Mouse (Mus musculus) limb, embryonic 10.5 days (tissue): ENCODE measurements around the gene Pcsk4. TPM values are rescaled to one million over a fixed set of nuclear protein-coding genes. Genes with fewer than 3 reads are reported as not detected.

Experiments used
- microRNA-seq: library from miRNA; unstranded; fragments of <30 nt; microRNA quantifications from one replicate; pipeline ENCODE4, GENCODE M21; 2017
- polyA plus RNA-seq: library from polyadenylated mRNA; unstranded; fragments of >200 nt; fragmentation: Nextera tagmentation; extraction: Ambion mirVana; gene quantifications from 2 replicates; pipeline ENCODE4 v1.2.1, GENCODE M21; 2016

The Pcsk4 gene
- polyA plus RNA-seq, 1 experiment from 2014 or later: 6.3 TPM

Small RNA genes lying within 50 kb of the gene (microRNA-seq; reads per million reads assigned to microRNA genes)
- gene Mir6911: not detected

Other genes starting within 250 kb of the Pcsk4 start
- 17.1 and 18.4 TPM in 2 replicates for gene Sbno2, start 223.9 kb downstream of the Pcsk4 start, polyA plus RNA-seq
- gene Stk11, start 213.7 kb downstream of the Pcsk4 start, polyA plus RNA-seq: 16.1 and 17.0 TPM in 2 replicates
- 487 and 503 TPM in 2 replicates for gene Atp5d, start 190.9 kb downstream of the Pcsk4 start, polyA plus RNA-seq
- 3.3 and 4.7 TPM in 2 replicates for gene Cbarp, start 188.7 kb downstream of the Pcsk4 start, polyA plus RNA-seq
- 26.2 and 27.1 TPM in 2 replicates for gene Midn, start 181.2 kb downstream of the Pcsk4 start, polyA plus RNA-seq
- 90.7 and 129 TPM in 2 replicates for gene Cirbp, start 163.5 kb downstream of the Pcsk4 start, polyA plus RNA-seq
- gene 1600002K03Rik, start 156.6 kb downstream of the Pcsk4 start, polyA plus RNA-seq: 8.7 and 13.1 TPM in 2 replicates
- gene Efna2, start 150.0 kb downstream of the Pcsk4 start, polyA plus RNA-seq: 63.1 and 66.8 TPM in 2 replicates
- gene Mum1, start 103.1 kb downstream of the Pcsk4 start, polyA plus RNA-seq: 122 and 128 TPM in 2 replicates
- 311 and 345 TPM in 2 replicates for gene Ndufs7, start 80.4 kb downstream of the Pcsk4 start, polyA plus RNA-seq
- gene Gamt, start 68.5 kb downstream of the Pcsk4 start, polyA plus RNA-seq: 14.4 and 18.4 TPM in 2 replicates
- gene Dazap1, start 68.0 kb downstream of the Pcsk4 start, polyA plus RNA-seq: 61.2 and 66.2 TPM in 2 replicates
- 1,092 and 1,255 TPM in 2 replicates for gene Rps15, start 37.0 kb downstream of the Pcsk4 start, polyA plus RNA-seq
- gene Apc2, start 33.5 kb downstream of the Pcsk4 start, polyA plus RNA-seq: 0.90 and 2.9 TPM in 2 replicates
- 58.2 and 60.9 TPM in 2 replicates for gene 2310011J03Rik, start 9.0 kb downstream of the Pcsk4 start, polyA plus RNA-seq
- gene Reep6, start 455 bp upstream of the Pcsk4 start, polyA plus RNA-seq: 5.4 and 6.6 TPM in 2 replicates
- gene Adamtsl5, start 18.9 kb upstream of the Pcsk4 start, polyA plus RNA-seq: 0.39 and 0.48 TPM in 2 replicates
- 0.31 and 0.48 TPM in 2 replicates for gene Plk5, start 27.0 kb upstream of the Pcsk4 start, polyA plus RNA-seq
- 7.2 and 7.5 TPM in 2 replicates for gene Mex3d, start 58.2 kb upstream of the Pcsk4 start, polyA plus RNA-seq
- 453 and 469 TPM in 2 replicates for gene Mbd3, start 70.1 kb upstream of the Pcsk4 start, polyA plus RNA-seq
- 651 and 677 TPM in 2 replicates for gene Uqcr11, start 77.3 kb upstream of the Pcsk4 start, polyA plus RNA-seq
- gene Tcf3, start 104.1 kb upstream of the Pcsk4 start, polyA plus RNA-seq: 260 and 283 TPM in 2 replicates
- gene Onecut3, start 165.3 kb upstream of the Pcsk4 start, polyA plus RNA-seq: not detected in 2 replicates
- 0.26 and 0.53 TPM in 2 replicates for gene Atp8b3, start 209.6 kb upstream of the Pcsk4 start, polyA plus RNA-seq
- gene Rexo1, start 232.1 kb upstream of the Pcsk4 start, polyA plus RNA-seq: 40.8 and 42.6 TPM in 2 replicates
- gene Klf16, start 247.8 kb upstream of the Pcsk4 start, polyA plus RNA-seq: 8.7 and 11.3 TPM in 2 replicates